Mouse (Mus musculus) erythroblast, embryonic 14.5 days (primary cell): ENCODE measurements around the gene Ggt7.

Experiments used
- GATA1 ChIP-seq: IDR thresholded peaks from 2 replicates; pipeline ENCODE4 v1.6.1; 2012; ENCODE audit warnings: low read length, inconsistent platforms, mixed read lengths
- TAL1 ChIP-seq: IDR thresholded peaks from 3 replicates; pipeline ENCODE4 v1.6.1; 2012; ENCODE audit warnings: low read length, inconsistent platforms, mixed read lengths

GRCm38 (mm10) chr2:155527367-155527766 lies 9.3 kb upstream of the Ggt7 start:
- TF ChIP-seq TAL1, result no peak
- no peak for TF ChIP-seq GATA1
